Mouse (Mus musculus) liver, postnatal 0 days (tissue): ENCODE measurements around the gene Pacsin3. TPM values are rescaled to one million over a fixed set of nuclear protein-coding genes. Genes with fewer than 3 reads are reported as not detected.

Source experiments
- ATAC-seq: fragments of 200-750 bp; cut with Nextera tagmentation; 2 replicates; pipeline ENCODE4 v1.8.0; 2017; ENCODE audit warnings: mild to moderate bottlenecking, moderate library complexity
- DNase-seq: peaks from one replicate; pipeline ENCODE4 v3.0.0-alpha.2; 2016
- H3K27ac ChIP-seq: fragments of 300-500 bp; sonication (generic); 2 replicates; pipeline ENCODE4 v1.5.1; 2014; ENCODE audit warnings: antibody characterized with exemption, moderate library complexity, mild to moderate bottlenecking, low read depth
- H3K27me3 ChIP-seq: fragments of 300-500 bp; sonication (generic); 2 replicates; pipeline ENCODE4 v1.6.1; 2014; ENCODE audit warnings: low read length, control low read depth, mixed read lengths; ENCODE audit not compliant: insufficient read depth
- H3K36me3 ChIP-seq: fragments of 300-500 bp; sonication (generic); replicated peaks from 2 replicates; pipeline ENCODE4 v1.6.1; 2014; ENCODE audit warnings: mild to moderate bottlenecking, control low read depth, low read length, moderate library complexity, mixed read lengths; ENCODE audit not compliant: insufficient read depth
- H3K4me1 ChIP-seq: fragments of 300-500 bp; sonication (generic); 2 replicates; pipeline ENCODE4 v1.6.1; 2014; ENCODE audit warnings: antibody characterized with exemption, mild to moderate bottlenecking, control low read depth; ENCODE audit not compliant: insufficient read depth
- H3K4me2 ChIP-seq: fragments of 300-500 bp; sonication (generic); 2 replicates; pipeline ENCODE4 v1.6.1; 2014; ENCODE audit warnings: low read depth, mild to moderate bottlenecking, low read length, moderate library complexity, mixed read lengths
- H3K4me3 ChIP-seq: fragments of 300-500 bp; sonication (generic); 2 replicates; pipeline ENCODE4 v1.5.1; 2014; ENCODE audit warnings: low read depth, low read length
- H3K9ac ChIP-seq: fragments of 300-500 bp; sonication (generic); replicated peaks from 2 replicates; pipeline ENCODE4 v1.6.1; 2014; ENCODE audit warnings: mild to moderate bottlenecking, moderate library complexity
- H3K9me3 ChIP-seq: fragments of 300-500 bp; sonication (generic); 2 replicates; pipeline ENCODE4 v1.6.1; 2016; ENCODE audit warnings: mild to moderate bottlenecking, control low read depth, low read length, mixed read lengths
- CTCF ChIP-seq: sonication (generic); IDR thresholded peaks from 2 replicates; pipeline ENCODE4 v1.5.1; 2016; ENCODE audit warnings: antibody characterized with exemption, low read depth
- EP300 ChIP-seq: IDR thresholded peaks from 2 replicates; pipeline ENCODE4 v1.6.1; 2016; ENCODE audit warnings: antibody characterized with exemption, low read depth, mild to moderate bottlenecking
- WGBS: fragments of 180-500 bp; shearing (Covaris S2); extraction: QIAGEN DNeasy Blood & Tissue Kit; methylation state at CpG from one replicate; pipeline ENCODE4 v1.1.7; 2014; ENCODE audit not compliant: insufficient replicate concordance; 5-methylcytosine and 5-hydroxymethylcytosine counted together
- polyA plus RNA-seq: library from polyadenylated mRNA; unstranded; fragments of >200 nt; fragmentation: Nextera tagmentation; extraction: Ambion mirVana; gene quantifications from 2 replicates; pipeline ENCODE4 v1.2.1, GENCODE M21; 2015

The Pacsin3 gene
- polyA plus RNA-seq, 1 experiment from 2014 or later, result 27.8 TPM

- DNase-seq, result no peak
- no peak overlapping the region for H3K4me2 ChIP-seq
- peaks cover 2% of the 10 kb centered on the region; the same call in 1 of the 2 replicates for H3K4me1 ChIP-seq
- TF ChIP-seq EP300, result no peak
- no peak overlapping the region for H3K9ac ChIP-seq
- no peaks in the 10 kb centered on the region for H3K36me3 ChIP-seq
- WGBS, result 76% methylated on average over 4 of the region's 4 CpGs
- ATAC-seq, result no peak
- H3K27ac ChIP-seq, result no peak overlapping the region
- H3K9me3 ChIP-seq, result no peaks in the 10 kb centered on the region
- H3K27me3 ChIP-seq, result 0 out of 2 replicates have a peak, but pooled peaks cover 2% of the 10 kb centered on the region
- no peak overlapping the region for H3K4me3 ChIP-seq
Observed at GRCm38 (mm10) chr2:91248366-91248765, 7.4 kb upstream of the Pacsin3 start.

- Histone ChIP-seq H3K27me3 (peaks cover 33% of the 10 kb centered on the region), H3K9me3 (no peaks in the 10 kb centered on the region), H3K9ac (no peak overlapping the region), H3K4me1 (peaks cover 10% of the 10 kb centered on the region; the same call in 1 of the 2 replicates), H3K36me3 (no peaks in the 10 kb centered on the region), H3K27ac (no peak overlapping the region), H3K4me2 (no peak overlapping the region), H3K4me3 (no peak overlapping the region)
- TF ChIP-seq EP300 (no peak), CTCF (no peak)
- DNase-seq, result no peak
- WGBS, result 70% methylated on average over 4 of the region's 4 CpGs
- ATAC-seq, result no peak
Observed at GRCm38 (mm10) chr2:91252001-91252400, 3.8 kb upstream of the Pacsin3 start.

- WGBS, result 59% methylated on average over 4 of the region's 4 CpGs
- Histone ChIP-seq H3K4me2 (no peak overlapping the region), H3K4me3 (no peak overlapping the region), H3K9me3 (no peaks in the 10 kb centered on the region), H3K36me3 (no peaks in the 10 kb centered on the region), H3K9ac (no peak overlapping the region), H3K27ac (no peak overlapping the region), H3K27me3 (peaks cover 38% of the 10 kb centered on the region), H3K4me1 (peaks cover 10% of the 10 kb centered on the region; the same call in 1 of the 2 replicates)
- DNase-seq (no peak), ATAC-seq (no peak)
- TF ChIP-seq EP300, result no peak
- TF ChIP-seq CTCF, result no peak
Observed at GRCm38 (mm10) chr2:91252512-91252911, 3.2 kb upstream of the Pacsin3 start.

GRCm38 (mm10) chr2:91254725-91255380, 901 bp upstream of the Pacsin3 start:
- DNase-seq (no peak), ATAC-seq (no peak)
- Histone ChIP-seq H3K27me3 (peaks cover 48% of the 10 kb centered on the region), H3K9ac (no peak overlapping the region), H3K27ac (no peak overlapping the region), H3K9me3 (no peaks in the 10 kb centered on the region), H3K36me3 (no peaks in the 10 kb centered on the region), H3K4me2 (no peak overlapping the region), H3K4me3 (no peak overlapping the region), H3K4me1 (peaks cover 14% of the 10 kb centered on the region; the same call in 1 of the 2 replicates)
- WGBS, result 46% methylated on average over 8 of the region's 8 CpGs
- TF ChIP-seq CTCF (no peak), EP300 (no peak)

- H3K4me3 ChIP-seq, result peak overlapping the region; percentile 68
Observed at GRCm38 (mm10) chr2:91256256-91257125, 737 bp downstream of the Pacsin3 start.

More at GRCm38 (mm10) chr2:91256256-91257125, 737 bp downstream of the Pacsin3 start:
- Histone ChIP-seq H3K4me2 (peak overlapping the region; percentile 80), H3K9me3 (no peaks in the 10 kb centered on the region), H3K27ac (peak overlapping the region; percentile 68), H3K36me3 (0 out of 2 replicates have a peak, but pooled peaks cover 2% of the 10 kb centered on the region), H3K9ac (peak overlapping the region; percentile 65), H3K4me1 (peaks cover 14% of the 10 kb centered on the region; the same call in 1 of the 2 replicates), H3K27me3 (peaks cover 48% of the 10 kb centered on the region)
- peak; percentile 63 for DNase-seq
- 1% methylated on average over 52 of the region's 52 CpGs for WGBS
- TF ChIP-seq EP300 (no peak), CTCF (no peak)
- peak; percentile 76 for ATAC-seq
